Mouse (Mus musculus) E14TG2a.4 (cell line): Measurements from ENCODE around the gene Uxt.
A peak's percentile ranks its signal among the peaks of the same experiment; 100 is the strongest.

ENCODE experiments used
- H3K27me3 ChIP-seq: 2 replicates; pipeline ENCODE4 v1.6.1; 2014; ENCODE audit warnings: low read length, control low read depth; ENCODE audit not compliant: insufficient read depth
- H3K36me3 ChIP-seq: 2 replicates; pipeline ENCODE4 v1.6.1; 2014; ENCODE audit warnings: low read length, control low read depth; ENCODE audit not compliant: insufficient read depth
- H3K4me1 ChIP-seq: replicated peaks from 2 replicates; pipeline ENCODE4 v1.6.1; 2014; ENCODE audit warnings: low read depth, low read length, control low read depth
- H3K4me3 ChIP-seq: replicated peaks from 2 replicates; pipeline ENCODE4 v1.5.1; 2014; ENCODE audit warnings: mild to moderate bottlenecking, low read length
- H3K9me3 ChIP-seq: 2 replicates; pipeline ENCODE4 v1.6.1; 2014; ENCODE audit warnings: low read length, control low read depth
- CTCF ChIP-seq: conservative IDR thresholded peaks from 2 replicates; pipeline ENCODE4 v1.5.1; 2014; ENCODE audit warnings: low read length
- NANOG ChIP-seq: IDR thresholded peaks from 2 replicates; pipeline ENCODE4 v1.6.1; 2014; ENCODE audit warnings: borderline replicate concordance, low read length, mixed read lengths
- POU5F1 ChIP-seq: IDR thresholded peaks from 2 replicates; pipeline ENCODE4 v1.6.1; 2014; ENCODE audit warnings: low read length, borderline replicate concordance

Uxt gene

GRCm38 (mm10) chrX:20961477-20962378 lies at the start of gene Uxt:
Gene Uxt (minus strand): TSS chrX:20962017.
- Histone ChIP-seq H3K27me3 (no peaks in the 10 kb centered on the region), H3K4me1 (peaks cover 9% of the 10 kb centered on the region; the same call in 1 of the 2 replicates), H3K9me3 (no peaks in the 10 kb centered on the region), H3K36me3 (peaks cover 33% of the 10 kb centered on the region), H3K4me3 (peak within 1 kb of the TSS; percentile 83)
- TF ChIP-seq CTCF: no peak
- TF ChIP-seq POU5F1: no peak
- no peak for TF ChIP-seq NANOG

GRCm38 (mm10) chrX:20980901-20981300 lies 19.1 kb upstream of the Uxt start:
- Histone ChIP-seq H3K4me1 (no peaks in the 10 kb centered on the region), H3K27me3 (no peaks in the 10 kb centered on the region), H3K4me3 (no peak overlapping the region), H3K9me3 (no peaks in the 10 kb centered on the region), H3K36me3 (peaks cover 2% of the 10 kb centered on the region)
- no peak for TF ChIP-seq CTCF
- no peak for TF ChIP-seq POU5F1
- TF ChIP-seq NANOG: no peak

- Histone ChIP-seq H3K9me3 (no peaks in the 10 kb centered on the region), H3K4me3 (peak within 1 kb of the TSS; percentile 87), H3K27me3 (no peaks in the 10 kb centered on the region), H3K36me3 (peaks cover 33% of the 10 kb centered on the region), H3K4me1 (peaks cover 14% of the 10 kb centered on the region)
- no peak for TF ChIP-seq NANOG
Measured at GRCm38 (mm10) chrX:20950191-20950880, 11.5 kb downstream of the Uxt start, which contains the start of gene Elk1. Gene Elk1 (minus strand): TSS chrX:20950608.

GRCm38 (mm10) chrX:20946055-20946454 lies 15.8 kb downstream of the Uxt start:
- Histone ChIP-seq H3K4me3 (no peak overlapping the region), H3K27me3 (no peaks in the 10 kb centered on the region), H3K9me3 (no peaks in the 10 kb centered on the region), H3K36me3 (peaks cover 18% of the 10 kb centered on the region), H3K4me1 (peaks cover 12% of the 10 kb centered on the region; the same call in 1 of the 2 replicates)
- TF ChIP-seq CTCF: peak; percentile 62
- no peak for TF ChIP-seq POU5F1

GRCm38 (mm10) chrX:20931963-20932362 lies 29.9 kb downstream of the Uxt start:
- Histone ChIP-seq H3K36me3 (peaks cover 46% of the 10 kb centered on the region), H3K4me1 (peaks cover 55% of the 10 kb centered on the region), H3K9me3 (no peaks in the 10 kb centered on the region), H3K4me3 (no peak overlapping the region), H3K27me3 (no peaks in the 10 kb centered on the region)
- TF ChIP-seq NANOG (no peak), CTCF (no peak), POU5F1 (no peak)

- TF ChIP-seq NANOG (no peak), POU5F1 (no peak), CTCF (no peak)
- Histone ChIP-seq H3K27me3 (no peaks in the 10 kb centered on the region), H3K36me3 (peaks cover 46% of the 10 kb centered on the region), H3K4me1 (peaks cover 49% of the 10 kb centered on the region), H3K9me3 (no peaks in the 10 kb centered on the region), H3K4me3 (no peak within 1 kb of the TSS)
Measured at GRCm38 (mm10) chrX:20931364-20931763, 30.5 kb downstream of the Uxt start, which contains the start of gene Cfp. Gene Cfp (minus strand): TSS chrX:20931555.

GRCm38 (mm10) chrX:20929859-20930258 lies 32.0 kb downstream of the Uxt start:
- Histone ChIP-seq H3K9me3 (no peaks in the 10 kb centered on the region), H3K4me1 (peaks cover 34% of the 10 kb centered on the region), H3K27me3 (no peaks in the 10 kb centered on the region), H3K36me3 (peaks cover 52% of the 10 kb centered on the region), H3K4me3 (no peak overlapping the region)
- TF ChIP-seq NANOG (no peak), CTCF (no peak), POU5F1 (no peak)

- Histone ChIP-seq H3K4me3 (no peak overlapping the region), H3K36me3 (peaks cover 47% of the 10 kb centered on the region), H3K4me1 (peaks cover 10% of the 10 kb centered on the region), H3K27me3 (no peaks in the 10 kb centered on the region), H3K9me3 (no peaks in the 10 kb centered on the region)
- no peak for TF ChIP-seq POU5F1
- TF ChIP-seq NANOG: no peak
- TF ChIP-seq CTCF: no peak
Measured at GRCm38 (mm10) chrX:20924976-20925375, 36.8 kb downstream of the Uxt start.

GRCm38 (mm10) chrX:20923506-20923905 lies 38.3 kb downstream of the Uxt start:
- Histone ChIP-seq H3K27me3 (no peaks in the 10 kb centered on the region), H3K4me1 (peaks cover 16% of the 10 kb centered on the region)

More at GRCm38 (mm10) chrX:20923506-20923905, 38.3 kb downstream of the Uxt start:
- TF ChIP-seq CTCF: no peak
- no peak for TF ChIP-seq NANOG
- no peak for TF ChIP-seq POU5F1
- Histone ChIP-seq H3K9me3 (no peaks in the 10 kb centered on the region), H3K4me3 (no peak overlapping the region), H3K36me3 (peaks cover 34% of the 10 kb centered on the region)
